Mouse (Mus musculus): ENCODE data around the gene Frat1. TPM values are rescaled to one million over a fixed set of nuclear protein-coding genes. Genes with fewer than 3 reads are reported as not detected.

Gene Frat1
- 65.6 and 72.2 TPM in 2 replicates for polyA plus RNA-seq (2012)

DNA sequence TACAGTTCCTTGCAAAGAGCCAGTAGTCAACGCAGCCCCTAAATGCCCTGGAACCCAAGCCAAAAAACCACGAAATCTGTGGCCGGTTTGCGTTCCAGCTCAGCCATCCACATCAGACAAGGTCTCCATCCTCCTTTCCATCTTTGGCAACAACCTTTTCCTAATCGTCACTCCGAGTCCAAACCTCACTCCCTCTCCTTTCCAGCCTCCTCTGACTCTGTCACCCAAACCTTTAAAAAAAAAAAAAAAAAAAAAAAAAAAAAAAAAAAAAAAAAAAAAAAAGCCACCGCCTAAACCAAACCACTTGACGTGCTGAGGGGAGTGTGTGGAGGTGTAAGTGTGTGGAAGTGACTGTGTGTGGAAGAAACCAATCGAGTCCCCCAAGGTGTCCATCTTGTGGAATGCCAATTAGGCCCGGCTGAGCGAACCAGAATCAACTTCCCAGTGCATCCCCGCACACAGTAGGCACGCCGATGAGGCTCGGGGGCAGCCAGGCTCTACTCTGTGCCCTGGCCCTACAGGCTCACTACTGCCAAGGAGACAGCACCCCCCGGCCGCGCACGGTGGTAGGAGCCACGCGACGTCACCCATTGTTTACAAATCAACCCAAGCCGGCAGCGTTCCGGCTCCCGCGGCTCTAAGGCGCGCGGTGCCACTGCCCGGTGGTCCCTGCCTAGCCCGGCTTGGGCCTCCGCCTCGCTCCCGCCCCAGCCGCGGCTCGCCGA lies at the start of gene Frat1:
TSS of gene Frat1 (plus strand) at position 590 of the 725 bp plus-strand sequence.
- TF ChIP-seq GATA1 (IDR thresholded peaks at IDR 0.05; ENCODE audit: low read length), result no peak

DNA sequence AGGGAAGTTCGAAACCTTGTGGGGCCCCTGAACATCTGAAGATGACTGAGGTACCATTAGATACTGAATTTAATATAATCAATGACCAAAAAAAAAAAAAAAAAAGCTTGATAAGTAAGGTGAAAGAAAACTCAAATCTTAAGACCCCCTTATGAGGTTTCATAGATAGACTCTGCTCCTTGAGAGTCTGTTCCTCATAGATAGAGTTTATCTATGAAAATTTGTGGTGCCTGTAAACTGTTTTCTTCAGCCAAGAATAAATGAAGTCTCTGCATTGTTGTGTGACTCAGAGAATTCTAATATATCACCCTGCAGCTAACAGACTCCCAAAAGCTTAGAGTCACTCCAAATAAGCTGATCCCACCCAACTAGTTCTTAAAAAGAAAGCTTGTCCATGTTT lies 42.9 kb upstream of the Frat1 start:
- no peak for TF ChIP-seq GATA1 (IDR thresholded peaks at IDR 0.05; ENCODE audit: low read length)

DNA sequence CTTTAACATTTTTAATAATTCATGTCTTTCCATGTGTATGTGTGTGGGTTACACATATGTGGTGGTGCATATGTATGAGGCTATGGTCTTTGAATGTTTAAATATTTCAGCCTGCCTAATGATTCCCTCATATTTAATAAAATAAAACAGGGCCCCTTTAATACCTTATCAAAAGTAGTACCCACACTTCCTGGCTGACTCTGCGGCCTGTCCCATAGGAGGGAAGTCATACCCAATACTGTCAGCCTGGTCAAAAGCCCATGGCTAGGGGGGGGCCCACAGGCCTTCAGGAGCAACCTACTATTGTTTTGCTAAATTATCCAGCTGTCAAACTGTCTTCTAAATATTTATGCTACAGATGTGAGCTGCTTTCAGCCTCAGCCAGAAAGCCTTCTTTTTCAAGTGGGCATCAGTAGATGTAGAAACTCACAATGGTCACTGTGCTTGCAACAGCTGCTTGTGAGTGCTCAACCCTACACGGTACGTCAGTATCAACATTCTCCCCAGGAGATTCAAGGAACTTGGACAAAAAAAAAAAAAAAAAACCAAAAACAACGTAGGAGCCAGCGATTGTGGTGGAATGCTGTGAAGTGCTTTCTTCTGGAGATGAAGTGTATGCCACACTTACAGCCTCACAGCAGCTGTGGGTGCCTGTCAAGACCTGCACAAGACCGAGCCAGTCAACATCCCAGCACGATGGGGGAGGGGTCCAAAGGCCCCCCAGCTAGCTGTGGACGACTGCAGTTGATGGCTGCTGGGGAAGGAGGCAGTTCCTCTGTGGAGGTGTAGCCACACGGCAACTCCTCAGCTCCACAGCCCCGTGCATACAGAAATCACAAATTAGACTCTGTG lies 40.4 kb upstream of the Frat1 start:
- TF ChIP-seq GATA1 (IDR thresholded peaks at IDR 0.05; ENCODE audit: low read length), result no peak

- TF ChIP-seq GATA1 (IDR thresholded peaks at IDR 0.05; ENCODE audit: low read length), result no peak
These were observed 38.4 kb upstream of the Frat1 start for GRCm38 (mm10) chr19:41791384-41791783.

GRCm38 (mm10) chr19:41792934-41793486 lies 36.8 kb upstream of the Frat1 start:
- TF ChIP-seq GATA1 (IDR thresholded peaks at IDR 0.05; ENCODE audit: low read length), result no peak

- no peak for TF ChIP-seq GATA1 (IDR thresholded peaks at IDR 0.05; ENCODE audit: low read length)
These were observed 35.8 kb upstream of the Frat1 start for GRCm38 (mm10) chr19:41794017-41794416.

DNA sequence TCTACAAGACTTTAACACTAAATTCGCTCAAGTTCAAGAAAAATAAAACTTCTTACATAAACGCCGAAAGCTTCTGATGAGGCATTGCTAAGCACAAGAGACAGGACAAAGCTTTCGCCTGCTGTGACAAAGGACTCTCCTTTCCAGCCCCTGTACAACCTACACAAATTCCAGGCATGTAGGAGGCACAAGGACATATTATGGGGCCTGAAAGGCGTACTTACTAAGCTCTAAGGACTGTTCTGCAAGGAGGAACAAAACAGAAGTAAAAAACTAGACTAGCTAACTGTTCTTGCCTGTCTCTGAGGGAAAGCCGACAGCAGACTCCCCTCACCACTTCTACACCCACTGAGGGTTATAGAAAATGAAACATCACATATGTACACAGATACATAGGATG lies 34.9 kb upstream of the Frat1 start:
- no peak for TF ChIP-seq GATA1 (IDR thresholded peaks at IDR 0.05; ENCODE audit: low read length)

DNA sequence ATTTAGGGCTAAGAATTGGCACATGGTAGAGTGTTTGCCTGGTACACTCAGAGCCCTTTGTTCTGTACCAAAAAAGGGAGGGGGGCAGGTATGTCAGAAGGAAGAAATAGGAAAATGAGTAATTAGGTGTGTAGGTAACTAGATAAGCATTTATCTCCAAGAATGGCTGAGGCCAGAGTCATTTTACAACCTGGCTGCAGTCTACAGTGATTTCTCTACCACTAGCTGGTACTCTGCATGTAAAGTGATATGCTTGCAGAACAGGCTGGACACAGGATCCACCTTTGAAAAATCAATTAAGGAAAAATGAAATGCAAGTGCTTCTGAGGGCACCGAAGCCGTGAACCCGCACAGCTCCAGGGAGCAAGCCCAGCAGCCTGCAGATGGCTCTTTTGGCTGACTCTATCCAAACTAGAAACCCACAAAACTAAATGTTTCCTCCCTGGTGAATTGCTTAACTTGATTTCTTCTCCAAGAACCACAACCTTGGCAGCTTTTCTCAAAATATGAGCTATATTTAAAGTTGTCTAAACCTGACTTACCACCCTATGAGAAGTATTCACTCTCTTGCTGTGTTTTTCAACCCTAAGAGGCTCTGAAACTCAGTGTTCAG lies 33.5 kb upstream of the Frat1 start:
- no peak for TF ChIP-seq GATA1 (IDR thresholded peaks at IDR 0.05; ENCODE audit: low read length)

- TF ChIP-seq GATA1 (IDR thresholded peaks at IDR 0.05; ENCODE audit: low read length), result no peak
These were observed 32.9 kb upstream of the Frat1 start for GRCm38 (mm10) chr19:41796789-41797327.

- no peak for TF ChIP-seq GATA1 (IDR thresholded peaks at IDR 0.05; ENCODE audit: low read length)
These were observed 32.2 kb upstream of the Frat1 start for GRCm38 (mm10) chr19:41797536-41797935.

GRCm38 (mm10) chr19:41800451-41800850 lies 29.3 kb upstream of the Frat1 start:
- no peak for TF ChIP-seq GATA1 (IDR thresholded peaks at IDR 0.05; ENCODE audit: low read length)

DNA sequence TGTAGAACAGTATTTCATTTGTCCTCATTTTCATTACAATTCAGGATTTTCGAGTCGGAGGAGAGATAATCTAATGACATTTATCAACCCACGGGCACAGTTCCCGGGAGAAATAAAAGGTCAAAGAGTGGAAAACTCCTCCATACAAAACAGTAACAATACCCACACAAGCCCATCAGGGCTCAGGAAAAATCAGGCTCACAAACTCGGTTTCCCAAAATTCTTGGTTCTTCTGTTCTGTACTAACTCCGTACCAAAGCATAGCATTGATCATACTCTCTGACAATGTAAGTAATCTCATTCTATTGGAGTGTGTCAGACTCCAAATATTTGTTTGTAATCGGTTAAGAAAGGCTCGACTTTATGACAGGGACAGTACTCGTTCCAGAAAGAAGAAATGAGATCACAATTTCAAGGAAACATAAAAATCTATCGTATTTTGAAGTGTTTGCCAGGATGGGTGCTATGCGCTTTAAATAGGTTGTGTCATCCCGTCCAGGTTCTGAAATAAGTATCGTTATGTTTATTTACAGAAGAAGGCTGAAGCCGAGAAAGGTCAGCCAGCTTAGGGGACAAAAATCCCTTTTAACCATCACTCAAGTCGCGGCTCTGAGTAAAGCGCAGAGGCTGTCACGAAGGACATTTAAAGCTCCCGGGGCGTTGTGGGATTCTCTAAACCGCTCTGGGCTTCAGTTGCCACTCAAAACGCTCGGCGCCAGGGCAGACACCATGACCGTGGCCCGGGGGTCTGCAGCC lies 28.6 kb upstream of the Frat1 start:
- no peak for TF ChIP-seq GATA1 (IDR thresholded peaks at IDR 0.05; ENCODE audit: low read length)

DNA sequence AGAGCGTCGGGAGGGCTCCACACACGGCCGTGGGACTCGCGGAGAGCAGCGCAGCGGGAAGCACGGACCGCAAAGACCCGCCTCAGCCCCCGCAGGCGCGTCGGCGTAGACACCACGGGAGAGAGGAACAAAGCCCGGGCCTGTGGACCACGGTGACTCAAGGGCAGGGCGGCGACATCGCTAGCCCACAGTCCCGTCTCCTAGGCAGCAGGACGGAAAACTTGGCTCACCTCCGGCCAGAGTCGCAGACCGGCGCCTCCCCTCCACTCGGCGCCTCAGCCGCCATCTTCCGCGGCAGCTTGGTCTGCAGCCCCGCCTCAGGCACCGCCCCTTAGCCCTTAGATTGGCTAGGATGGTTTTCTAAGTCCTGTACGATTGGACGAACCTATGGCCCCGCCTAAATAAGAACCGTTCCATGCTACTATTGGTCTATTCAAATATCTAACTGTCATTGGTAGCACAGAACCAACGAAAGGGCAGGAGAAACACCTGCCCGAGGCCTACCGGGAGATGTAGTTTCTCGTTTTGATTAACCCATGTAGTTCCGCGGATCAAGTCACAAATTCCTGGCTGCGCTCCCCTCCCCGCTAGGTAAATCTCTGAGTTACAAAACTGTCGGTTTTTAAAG lies 27.9 kb upstream of the Frat1 start, which contains the start of gene Arhgap19:
TSS of gene Arhgap19 (minus strand) at position 306 of the 628 bp plus-strand sequence.
- TF ChIP-seq GATA1 (IDR thresholded peaks at IDR 0.05; ENCODE audit: low read length), result no peak

GRCm38 (mm10) chr19:41803322-41803721 lies 26.4 kb upstream of the Frat1 start:
- no peak for TF ChIP-seq GATA1 (IDR thresholded peaks at IDR 0.05; ENCODE audit: low read length)

All from G1E-ER4 (cell line).